Mouse (Mus musculus): ENCODE measurements around the gene Acta2. TPM values are rescaled to one million over a fixed set of nuclear protein-coding genes. Genes with fewer than 3 reads are reported as not detected.

The Acta2 gene
- polyA plus RNA-seq, 1 experiment from 2014 or later: 1,121 TPM

GRCm38 (mm10) chr19:34242925-34243324 is 12.5 kb downstream of the Acta2 start:
- Histone ChIP-seq H3K4me3 (no peak overlapping the region), H3K4me2 (no peak overlapping the region), H3K9ac (no peak overlapping the region), H3K27ac (no peak overlapping the region), H3K9me3 (replicated peaks) (no peaks in the 10 kb centered on the region), H3K36me3 (peaks cover 40% of the 10 kb centered on the region), H3K27me3 (no peaks in the 10 kb centered on the region), H3K4me1 (replicated peaks) (no peaks in the 10 kb centered on the region)
- ATAC-seq (replicated peaks; ENCODE audit: insufficient number of reproducible peaks, insufficient read depth, low FRiP score, low read depth): no peak

- no peak for ATAC-seq (replicated peaks; ENCODE audit: insufficient number of reproducible peaks, insufficient read depth, low FRiP score, low read depth)
- H3K27ac ChIP-seq: no peak overlapping the region
- 63% methylated on average over 15 of the region's 15 CpGs for WGBS
- no peak overlapping the region for H3K9ac ChIP-seq
- no peaks in the 10 kb centered on the region for H3K27me3 ChIP-seq
- H3K9me3 ChIP-seq (replicated peaks): no peaks in the 10 kb centered on the region
- H3K4me1 ChIP-seq (replicated peaks): no peaks in the 10 kb centered on the region
- H3K36me3 ChIP-seq: peaks cover 36% of the 10 kb centered on the region
- H3K4me3 ChIP-seq: no peak overlapping the region
- no peak overlapping the region for H3K4me2 ChIP-seq
These were observed 14.0 kb downstream of the Acta2 start for GRCm38 (mm10) chr19:34241247-34241915.

- no peak for ATAC-seq (replicated peaks; ENCODE audit: insufficient number of reproducible peaks, insufficient read depth, low FRiP score, low read depth)
- no peak overlapping the region for H3K9ac ChIP-seq
- H3K27ac ChIP-seq: no peak overlapping the region
- H3K36me3 ChIP-seq: peaks cover 29% of the 10 kb centered on the region
- H3K4me3 ChIP-seq: no peak overlapping the region
- no peaks in the 10 kb centered on the region for H3K4me1 ChIP-seq (replicated peaks)
- H3K9me3 ChIP-seq (replicated peaks): no peaks in the 10 kb centered on the region
- no peak overlapping the region for H3K4me2 ChIP-seq
- 65% methylated on average over 5 of the region's 5 CpGs for WGBS
- no peaks in the 10 kb centered on the region for H3K27me3 ChIP-seq
These were observed 14.9 kb downstream of the Acta2 start for GRCm38 (mm10) chr19:34240273-34241039.

GRCm38 (mm10) chr19:34237746-34238145 is 17.6 kb downstream of the Acta2 start:
- ATAC-seq (replicated peaks; ENCODE audit: insufficient number of reproducible peaks, insufficient read depth, low FRiP score, low read depth): no peak
- H3K9ac ChIP-seq: no peak overlapping the region
- WGBS: 91% methylated on average over 2 of the region's 2 CpGs
- H3K4me1 ChIP-seq (replicated peaks): no peaks in the 10 kb centered on the region
- H3K4me3 ChIP-seq: no peak overlapping the region
- peaks cover 13% of the 10 kb centered on the region for H3K36me3 ChIP-seq
- H3K27ac ChIP-seq: no peak overlapping the region
- no peak overlapping the region for H3K4me2 ChIP-seq
- no peaks in the 10 kb centered on the region for H3K27me3 ChIP-seq
- H3K9me3 ChIP-seq (replicated peaks): no peaks in the 10 kb centered on the region

GRCm38 (mm10) chr19:34236049-34236448 is 19.3 kb downstream of the Acta2 start:
- Histone ChIP-seq H3K9me3 (replicated peaks) (no peaks in the 10 kb centered on the region), H3K4me3 (no peak overlapping the region), H3K27me3 (no peaks in the 10 kb centered on the region), H3K9ac (no peak overlapping the region), H3K36me3 (no peaks in the 10 kb centered on the region), H3K27ac (no peak overlapping the region), H3K4me2 (no peak overlapping the region), H3K4me1 (replicated peaks) (no peaks in the 10 kb centered on the region)
- ATAC-seq (replicated peaks; ENCODE audit: insufficient number of reproducible peaks, insufficient read depth, low FRiP score, low read depth): no peak
- WGBS: 93% methylated on average over 3 of the region's 3 CpGs

- Histone ChIP-seq H3K4me2 (no peak overlapping the region), H3K4me1 (replicated peaks) (no peaks in the 10 kb centered on the region), H3K36me3 (no peaks in the 10 kb centered on the region), H3K9me3 (replicated peaks) (no peaks in the 10 kb centered on the region), H3K27me3 (no peaks in the 10 kb centered on the region), H3K27ac (no peak overlapping the region), H3K9ac (no peak overlapping the region), H3K4me3 (no peak overlapping the region)
- ATAC-seq (replicated peaks; ENCODE audit: insufficient number of reproducible peaks, insufficient read depth, low FRiP score, low read depth): no peak
- WGBS: 53% methylated on average over 14 of the region's 14 CpGs
These were observed 21.4 kb downstream of the Acta2 start for GRCm38 (mm10) chr19:34233944-34234343.

GRCm38 (mm10) chr19:34232326-34232725 is 23.1 kb downstream of the Acta2 start:
- Histone ChIP-seq H3K4me2 (no peak overlapping the region), H3K4me3 (no peak overlapping the region), H3K27ac (no peak overlapping the region), H3K9me3 (replicated peaks) (no peaks in the 10 kb centered on the region), H3K4me1 (replicated peaks) (no peaks in the 10 kb centered on the region), H3K36me3 (no peaks in the 10 kb centered on the region), H3K9ac (no peak overlapping the region), H3K27me3 (no peaks in the 10 kb centered on the region)
- no peak for ATAC-seq (replicated peaks; ENCODE audit: insufficient number of reproducible peaks, insufficient read depth, low FRiP score, low read depth)
- 67% methylated on average over 5 of the region's 5 CpGs for WGBS

- Histone ChIP-seq H3K9me3 (replicated peaks) (no peaks in the 10 kb centered on the region), H3K4me3 (no peak overlapping the region), H3K27me3 (no peaks in the 10 kb centered on the region), H3K27ac (no peak overlapping the region), H3K9ac (no peak overlapping the region), H3K4me2 (no peak overlapping the region), H3K4me1 (replicated peaks) (no peaks in the 10 kb centered on the region), H3K36me3 (no peaks in the 10 kb centered on the region)
- no peak for ATAC-seq (replicated peaks; ENCODE audit: insufficient number of reproducible peaks, insufficient read depth, low FRiP score, low read depth)
- WGBS: 74% methylated on average over 7 of the region's 7 CpGs
These were observed 23.8 kb downstream of the Acta2 start for GRCm38 (mm10) chr19:34231596-34231995.

- H3K4me3 ChIP-seq: no peak overlapping the region
- no peak overlapping the region for H3K27ac ChIP-seq
- WGBS: 87% methylated on average over 3 of the region's 3 CpGs
- ATAC-seq (replicated peaks; ENCODE audit: insufficient number of reproducible peaks, insufficient read depth, low FRiP score, low read depth): no peak
- H3K9me3 ChIP-seq (replicated peaks): no peaks in the 10 kb centered on the region
- H3K9ac ChIP-seq: no peak overlapping the region
- H3K36me3 ChIP-seq: no peaks in the 10 kb centered on the region
- no peaks in the 10 kb centered on the region for H3K27me3 ChIP-seq
- H3K4me1 ChIP-seq (replicated peaks): no peaks in the 10 kb centered on the region
- H3K4me2 ChIP-seq: no peak overlapping the region
These were observed 32.6 kb downstream of the Acta2 start for GRCm38 (mm10) chr19:34222805-34223204.

- no peak overlapping the region for H3K4me2 ChIP-seq
- H3K36me3 ChIP-seq: no peaks in the 10 kb centered on the region
- H3K9me3 ChIP-seq (replicated peaks): no peaks in the 10 kb centered on the region
- H3K27me3 ChIP-seq: no peaks in the 10 kb centered on the region
- H3K27ac ChIP-seq: no peak overlapping the region
- no peak for ATAC-seq (replicated peaks; ENCODE audit: insufficient number of reproducible peaks, insufficient read depth, low FRiP score, low read depth)
- no peak overlapping the region for H3K9ac ChIP-seq
- WGBS: 63% methylated on average over 3 of the region's 3 CpGs
- H3K4me3 ChIP-seq: no peak overlapping the region
- no peaks in the 10 kb centered on the region for H3K4me1 ChIP-seq (replicated peaks)
These were observed 34.5 kb downstream of the Acta2 start for GRCm38 (mm10) chr19:34220732-34221380.

GRCm38 (mm10) chr19:34219260-34219968 is 36.0 kb downstream of the Acta2 start:
- no peak overlapping the region for H3K4me2 ChIP-seq
- WGBS: 85% methylated on average over 5 of the region's 5 CpGs

More at GRCm38 (mm10) chr19:34219260-34219968, 36.0 kb downstream of the Acta2 start:
- no peaks in the 10 kb centered on the region for H3K4me1 ChIP-seq (replicated peaks)
- no peak overlapping the region for H3K9ac ChIP-seq
- H3K4me3 ChIP-seq: no peak overlapping the region
- H3K27ac ChIP-seq: no peak overlapping the region
- H3K9me3 ChIP-seq (replicated peaks): no peaks in the 10 kb centered on the region
- no peak for ATAC-seq (replicated peaks; ENCODE audit: insufficient number of reproducible peaks, insufficient read depth, low FRiP score, low read depth)
- no peaks in the 10 kb centered on the region for H3K27me3 ChIP-seq
- H3K36me3 ChIP-seq: no peaks in the 10 kb centered on the region
